Mouse (Mus musculus) MEL (cell line): Measurements from ENCODE around the gene Brat1. TPM values are rescaled to one million over a fixed set of nuclear protein-coding genes. Genes with fewer than 3 reads are reported as not detected.
A peak's percentile ranks its signal among the peaks of the same experiment; 100 is the strongest.

ENCODE experiments used
- DNase-seq: peaks from one replicate; pipeline ENCODE4 v3.0.0; 2011; ENCODE audit warnings: low read depth, low spot score
- H3K27ac ChIP-seq: 2 replicates; pipeline ENCODE4 v1.5.1; 2012; ENCODE audit warnings: low read depth, mild to moderate bottlenecking, control low read depth, low read length, moderate library complexity; ENCODE audit not compliant: control insufficient read depth
- H3K27me3 ChIP-seq, 2 experiments: fragments of 150-350 bp in 1 of 2; sonication (generic) in 1 of 2; 2 replicates each; pipeline ENCODE4 v1.6.1; 2012; ENCODE audit warnings: low read length in 2 of 2, mild to moderate bottlenecking in 2 of 2, improper control_type of control experiment in 1 of 2, moderate library complexity in 1 of 2; ENCODE audit not compliant: insufficient read depth in 2 of 2, control insufficient read depth in 1 of 2
- H3K36me3 ChIP-seq, 2 experiments: 2 replicates each; pipeline ENCODE4 v1.6.1; 2012 to 2014; ENCODE audit warnings: low read length in 2 of 2, improper control_type of control experiment in 1 of 2, inconsistent platforms in 1 of 2, mild to moderate bottlenecking in 1 of 2; ENCODE audit not compliant: insufficient read depth in 2 of 2, control insufficient read depth in 1 of 2
- H3K4me1 ChIP-seq, 2 experiments: fragments of 150-350 bp in 1 of 2; sonication (generic) in 1 of 2; 2 replicates each; pipeline ENCODE4 v1.6.1; 2012; ENCODE audit warnings: low read length in 2 of 2, improper control_type of control experiment in 1 of 2, mild to moderate bottlenecking in 1 of 2; ENCODE audit not compliant: insufficient read depth in 2 of 2, control insufficient read depth in 1 of 2
- H3K4me3 ChIP-seq, 2 experiments: fragments of 150-350 bp in 1 of 2; sonication (generic) in 1 of 2; 2 replicates each; pipeline ENCODE4 v1.5.1; 2012; ENCODE audit warnings: low read depth in 2 of 2, low read length in 2 of 2, mild to moderate bottlenecking in 2 of 2, moderate library complexity in 2 of 2, control low read depth in 1 of 2, improper control_type of control experiment in 1 of 2; ENCODE audit not compliant: control insufficient read depth in 1 of 2, insufficient read depth in 1 of 2
- H3K79me2 ChIP-seq: 2 replicates; pipeline ENCODE4 v1.6.1; 2012; ENCODE audit warnings: mild to moderate bottlenecking, low read length, moderate library complexity; ENCODE audit not compliant: control insufficient read depth, poor library complexity, insufficient read depth
- H3K9ac ChIP-seq: 2 replicates; pipeline ENCODE4 v1.6.1; 2012; ENCODE audit warnings: low read depth, mild to moderate bottlenecking, control low read depth, low read length, moderate library complexity; ENCODE audit not compliant: control insufficient read depth, poor library complexity, severe bottlenecking
- H3K9me3 ChIP-seq: fragments of 150-350 bp; sonication (generic); replicated peaks from 2 replicates; pipeline ENCODE4 v1.6.1; 2012; ENCODE audit warnings: mild to moderate bottlenecking, low read length, improper control_type of control experiment, moderate library complexity; ENCODE audit not compliant: insufficient read depth
- BHLHE40 ChIP-seq: IDR thresholded peaks from 2 replicates; pipeline ENCODE4 v1.6.1; 2012; ENCODE audit warnings: low read depth, mild to moderate bottlenecking, inconsistent platforms, low read length, improper control_type of control experiment, borderline replicate concordance
- CHD1 ChIP-seq: IDR thresholded peaks from 2 replicates; pipeline ENCODE4 v1.6.1; 2012; ENCODE audit warnings: low read depth, mild to moderate bottlenecking, inconsistent platforms, low read length, improper control_type of control experiment
- E2F4 ChIP-seq: IDR thresholded peaks from 2 replicates; pipeline ENCODE4 v1.6.1; 2011; ENCODE audit warnings: low read depth, low read length, improper control_type of control experiment, borderline replicate concordance
- ELF1 ChIP-seq: IDR thresholded peaks from 2 replicates; pipeline ENCODE4 v1.6.1; 2014; ENCODE audit warnings: low read depth, mild to moderate bottlenecking, inconsistent platforms, low read length, improper control_type of control experiment, moderate library complexity
- GABPA ChIP-seq: IDR thresholded peaks from 2 replicates; pipeline ENCODE4 v1.6.1; 2012; ENCODE audit warnings: low read depth, mild to moderate bottlenecking, inconsistent platforms, low read length, improper control_type of control experiment, moderate library complexity
- HCFC1 ChIP-seq: IDR thresholded peaks from 2 replicates; pipeline ENCODE4 v1.6.1; 2012; ENCODE audit warnings: low read depth, mild to moderate bottlenecking, inconsistent platforms, low read length, improper control_type of control experiment, moderate library complexity
- MAZ ChIP-seq: IDR thresholded peaks from 2 replicates; pipeline ENCODE4 v1.6.1; 2012; ENCODE audit warnings: low read depth, mild to moderate bottlenecking, inconsistent platforms, low read length, improper control_type of control experiment
- MEF2A ChIP-seq: IDR thresholded peaks from 2 replicates; pipeline ENCODE4 v1.6.1; 2014; ENCODE audit warnings: low read depth, mild to moderate bottlenecking, inconsistent platforms, low read length, improper control_type of control experiment; ENCODE audit not compliant: poor library complexity, insufficient replicate concordance, severe bottlenecking; ENCODE audit errors: extremely low read depth
- MXI1 ChIP-seq: IDR thresholded peaks from 2 replicates; pipeline ENCODE4 v1.6.1; 2011; ENCODE audit warnings: mild to moderate bottlenecking, low read depth, low read length, improper control_type of control experiment
- MYC ChIP-seq: IDR thresholded peaks from 2 replicates; pipeline ENCODE4 v1.6.1; 2011; ENCODE audit warnings: low read depth, mild to moderate bottlenecking, low read length, improper control_type of control experiment, moderate library complexity
- NELFE ChIP-seq: IDR thresholded peaks from 2 replicates; pipeline ENCODE4 v1.6.1; 2011; ENCODE audit warnings: low read depth, low read length, improper control_type of control experiment
- NRF1 ChIP-seq: IDR thresholded peaks from 2 replicates; pipeline ENCODE4 v1.6.1; 2014; ENCODE audit warnings: low read depth, mild to moderate bottlenecking, inconsistent platforms, low read length, improper control_type of control experiment, moderate library complexity; ENCODE audit not compliant: poor library complexity, insufficient read depth, severe bottlenecking
- POLR2AphosphoS5 ChIP-seq: IDR thresholded peaks from 2 replicates; pipeline ENCODE4 v1.6.1; 2012; ENCODE audit warnings: low read depth, borderline replicate concordance, mild to moderate bottlenecking, inconsistent platforms, low read length, moderate library complexity, mixed read lengths
- SIN3A ChIP-seq: IDR thresholded peaks from 2 replicates; pipeline ENCODE4 v1.6.1; 2012; ENCODE audit warnings: low read length, improper control_type of control experiment, inconsistent platforms
- SMC3 ChIP-seq: IDR thresholded peaks from 2 replicates; pipeline ENCODE4 v1.6.1; 2011; ENCODE audit warnings: low read depth, low read length, improper control_type of control experiment
- TAL1 ChIP-seq: IDR thresholded peaks from 2 replicates; pipeline ENCODE4 v1.6.1; 2012; ENCODE audit warnings: mild to moderate bottlenecking, inconsistent platforms, low read length, moderate library complexity, mixed read lengths
- TBP ChIP-seq: IDR thresholded peaks from 2 replicates; pipeline ENCODE4 v1.8.0; 2011; ENCODE audit warnings: low read depth, low read length, improper control_type of control experiment
- TCF12 ChIP-seq: IDR thresholded peaks from 2 replicates; pipeline ENCODE4 v1.6.1; 2014; ENCODE audit warnings: low read depth, mild to moderate bottlenecking, inconsistent platforms, low read length, improper control_type of control experiment, moderate library complexity
- UBTF ChIP-seq: IDR thresholded peaks from 2 replicates; pipeline ENCODE4 v1.6.1; 2012; ENCODE audit warnings: low read depth, mild to moderate bottlenecking, inconsistent platforms, low read length, improper control_type of control experiment, moderate library complexity, borderline replicate concordance; ENCODE audit not compliant: insufficient read depth
- ZKSCAN1 ChIP-seq: IDR thresholded peaks from 2 replicates; pipeline ENCODE4 v1.6.1; 2012; ENCODE audit warnings: low read depth, mild to moderate bottlenecking, inconsistent platforms, low read length, improper control_type of control experiment, moderate library complexity
- ZNF384 ChIP-seq: IDR thresholded peaks from 2 replicates; pipeline ENCODE4 v1.6.1; 2012; ENCODE audit warnings: low read depth, mild to moderate bottlenecking, inconsistent platforms, low read length, improper control_type of control experiment
- polyA plus RNA-seq, 2 experiments: library from polyadenylated mRNA; stranded (reverse) in 1 of 2; unstranded in 1 of 2; fragments of >175 nt in 1 of 2; fragments of >200 nt in 1 of 2; gene quantifications; 2 replicates each; pipeline versions ENCODE4 v1.2.1 to v1.2.4; 2012; ENCODE audit warnings: low replicate concordance in 2 of 2, low read depth in 1 of 2; ENCODE audit not compliant: insufficient read length in 2 of 2, insufficient read depth in 1 of 2, missing spikeins in 1 of 2
- total RNA-seq: library from RNA; depleted of rRNA; stranded (reverse); fragments of 300-350 nt; gene quantifications from 2 replicates; pipeline ENCODE4 v1.2.3, GENCODE M21; 2012

Brat1 gene
- total and polyA plus RNA-seq, 3 experiments: 13.7 to 14.2 TPM; not detected in 1

GRCm38 (mm10) chr5:140662741-140663592 is 41.8 kb upstream of the Brat1 start:
- TF ChIP-seq E2F4 (no peak), MXI1 (peak; percentile 29; the same call in 1 of the 2 replicates), NELFE (no peak), ZNF384 (no peak), SIN3A (0 out of 2 replicates have a peak, but pooled peaks have one; percentile 45), BHLHE40 (no peak), CHD1 (no peak), MAZ (peak; percentile 31; the same call in 1 of the 2 replicates), TAL1 (no peak), TCF12 (no peak), GABPA (no peak), MYC (no peak), SMC3 (no peak), POLR2AphosphoS5 (no peak), HCFC1 (no peak), UBTF (no peak), ELF1 (no peak), TBP (no peak), ZKSCAN1 (no peak), MEF2A (no peak), NRF1 (no peak)
- H3K9ac ChIP-seq: peak overlapping the region; percentile 43
- peak overlapping the region; percentile 44 to 50 for H3K4me3 ChIP-seq
- H3K4me1 ChIP-seq: peaks cover 0 to 30% of the 10 kb centered on the region in 2 experiments; a peak in 3 of 4 replicates
- no peaks in the 10 kb centered on the region for H3K27me3 ChIP-seq
- no peaks in the 10 kb centered on the region for H3K79me2 ChIP-seq
- no peaks in the 10 kb centered on the region for H3K9me3 ChIP-seq
- H3K36me3 ChIP-seq: peaks cover 0 to 14% of the 10 kb centered on the region in 2 experiments; a peak in 2 of 4 replicates
- peak overlapping the region; percentile 27; the same call in 1 of the 2 replicates for H3K27ac ChIP-seq
- peak; percentile 68 for DNase-seq
